Mouse (Mus musculus): ENCODE measurements around the gene Apol9a. TPM values are rescaled to one million over a fixed set of nuclear protein-coding genes. Genes with fewer than 3 reads are reported as not detected.

The Apol9a gene
- total RNA-seq, 2 experiments from 2014 or later, result 0.04 TPM; not detected in 1

GRCm38 (mm10) chr15:77379921-77380320 lies 31.0 kb downstream of the Apol9a start:
- ATAC-seq (ENCODE audit: poor library complexity, severe bottlenecking), result no peak

- ATAC-seq (ENCODE audit: poor library complexity, severe bottlenecking), result no peak
Measured at GRCm38 (mm10) chr15:77377419-77377818, 33.5 kb downstream of the Apol9a start.

GRCm38 (mm10) chr15:77376920-77377319 lies 34.0 kb downstream of the Apol9a start:
- ATAC-seq (ENCODE audit: poor library complexity, severe bottlenecking), result no peak

DNA sequence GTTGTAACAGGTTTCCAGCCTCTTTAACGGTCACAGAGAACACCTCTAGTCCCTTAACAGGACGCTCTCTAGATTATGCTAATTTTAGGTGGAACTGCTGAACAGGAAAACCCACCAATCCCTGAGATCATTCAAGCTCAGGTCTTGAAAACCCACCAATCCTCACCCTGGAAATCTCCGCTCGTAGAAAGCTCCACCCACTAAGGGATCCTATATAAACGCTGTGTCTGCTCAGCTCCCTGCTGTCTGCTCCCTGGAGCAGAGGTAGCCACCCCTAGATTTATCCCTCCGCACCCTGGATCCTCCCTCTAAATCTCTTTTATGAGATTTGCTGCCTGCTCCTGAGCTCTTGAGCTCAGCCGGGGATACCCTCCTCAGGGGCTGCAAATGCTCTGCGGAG lies 40.3 kb downstream of the Apol9a start:
- no peak for ATAC-seq (ENCODE audit: poor library complexity, severe bottlenecking)

GRCm38 (mm10) chr15:77369981-77370380 lies 41.0 kb downstream of the Apol9a start:
- ATAC-seq (ENCODE audit: poor library complexity, severe bottlenecking), result no peak

DNA sequence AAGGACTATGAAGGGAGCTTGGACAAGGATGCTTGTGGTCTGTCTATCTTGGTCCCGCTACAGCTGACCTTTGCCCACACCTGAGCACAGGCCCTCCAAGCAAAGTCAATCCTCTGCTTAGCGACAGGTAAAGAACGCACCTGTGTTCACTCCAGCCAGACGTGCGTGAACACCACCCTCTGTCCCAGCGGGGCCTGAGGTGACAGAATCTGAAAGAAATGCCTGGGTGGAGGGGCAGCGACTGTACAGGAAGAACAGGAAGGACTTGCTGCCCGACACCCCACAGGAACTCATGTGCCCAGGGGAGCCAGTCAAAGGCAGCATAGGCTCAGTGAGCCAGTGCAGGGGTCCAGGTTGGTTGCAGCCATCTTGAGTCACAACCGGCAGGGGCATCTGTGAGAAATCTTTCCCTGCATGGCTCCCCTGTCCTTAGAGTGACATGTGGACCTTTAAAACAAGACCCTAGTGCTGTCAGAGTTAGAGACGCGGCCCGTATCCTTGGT lies 42.1 kb downstream of the Apol9a start:
- no peak for ATAC-seq (ENCODE audit: poor library complexity, severe bottlenecking)

DNA sequence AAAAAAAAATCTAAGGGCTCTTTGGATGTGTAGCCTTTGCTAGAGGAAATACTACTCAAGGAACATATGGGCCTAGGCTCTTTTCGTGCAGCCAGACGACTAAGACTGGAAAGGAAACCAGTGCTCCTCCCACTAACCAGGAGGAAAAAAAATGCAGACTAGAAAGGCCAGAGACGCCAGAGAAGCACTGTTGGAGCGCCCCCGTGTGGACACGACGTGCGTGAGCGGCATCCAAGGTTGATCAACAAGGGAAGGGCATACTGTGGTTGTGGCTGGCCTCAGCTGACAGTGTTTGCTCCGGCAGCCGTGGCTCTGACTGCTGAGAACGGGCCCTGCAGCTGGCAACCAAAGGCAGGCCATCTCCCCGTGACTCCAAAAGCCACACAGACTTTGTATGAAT lies 42.8 kb downstream of the Apol9a start:
- ATAC-seq (ENCODE audit: poor library complexity, severe bottlenecking), result peak; percentile 88

- ATAC-seq (ENCODE audit: poor library complexity, severe bottlenecking), result no peak
Measured at GRCm38 (mm10) chr15:77367504-77367903, 43.4 kb downstream of the Apol9a start.

DNA sequence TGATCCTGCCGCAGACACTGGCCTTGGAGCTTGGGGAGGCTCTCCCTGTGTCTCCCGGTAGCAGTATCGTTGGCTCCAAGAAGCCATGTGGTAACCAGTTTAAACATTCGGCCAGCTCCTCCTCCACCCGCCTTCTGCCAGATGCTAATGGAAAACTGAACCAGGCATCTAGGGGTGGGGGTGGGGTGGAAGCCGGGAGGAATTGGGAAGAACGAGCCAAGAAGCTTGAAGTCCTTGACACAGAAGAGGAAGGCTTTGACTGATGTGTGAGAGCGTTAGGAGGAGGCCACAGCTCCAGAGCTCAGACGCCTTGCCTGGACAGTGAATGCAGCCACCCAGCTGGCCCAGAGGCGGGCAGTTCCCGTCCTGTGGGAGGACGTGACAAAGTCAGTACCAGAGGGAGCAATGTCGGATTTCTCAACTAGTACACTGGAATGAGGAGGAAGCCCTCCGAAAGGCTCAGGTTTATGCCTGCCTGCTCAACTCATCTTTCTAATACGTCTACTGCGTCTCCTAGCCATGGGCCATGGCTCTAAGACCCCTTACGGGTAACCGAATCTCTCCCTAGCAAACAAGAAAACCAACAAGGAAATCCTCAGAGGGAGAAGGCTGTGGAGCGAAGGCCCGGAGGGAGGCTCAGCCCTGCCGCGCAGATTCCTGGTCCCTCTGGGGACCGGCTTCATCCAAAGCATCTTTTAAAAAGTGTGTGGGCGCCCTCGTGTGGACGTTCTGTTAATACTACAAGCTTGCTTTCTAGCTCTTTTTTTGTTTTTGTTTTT lies 44.0 kb downstream of the Apol9a start:
- ATAC-seq (ENCODE audit: poor library complexity, severe bottlenecking), result no peak

- ATAC-seq (ENCODE audit: poor library complexity, severe bottlenecking), result no peak
Measured at GRCm38 (mm10) chr15:77365700-77366570, 45.0 kb downstream of the Apol9a start.

DNA sequence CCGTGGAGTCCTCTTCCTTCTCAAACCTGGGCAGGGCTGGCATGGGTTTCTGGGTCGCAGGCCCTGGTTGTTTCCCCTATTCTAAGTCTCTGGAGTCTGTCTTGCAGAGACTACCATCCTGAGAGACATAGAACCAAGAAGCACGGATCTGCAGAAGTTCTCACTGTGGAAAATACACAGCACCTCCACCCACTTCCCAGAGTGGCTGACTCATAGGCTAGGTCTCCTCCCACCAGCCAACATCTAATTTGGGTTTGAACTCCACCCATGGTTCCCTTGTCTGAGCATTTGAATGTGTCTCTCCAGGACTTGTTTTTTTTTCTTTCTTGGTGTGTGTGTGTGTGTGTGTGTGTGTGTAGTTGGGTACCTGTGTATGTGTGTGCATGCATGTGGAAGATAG lies 46.9 kb downstream of the Apol9a start:
- peak; percentile 48 for ATAC-seq (ENCODE audit: poor library complexity, severe bottlenecking)

- no peak for ATAC-seq (ENCODE audit: poor library complexity, severe bottlenecking)
Measured at GRCm38 (mm10) chr15:77363578-77363977, 47.4 kb downstream of the Apol9a start.

DNA sequence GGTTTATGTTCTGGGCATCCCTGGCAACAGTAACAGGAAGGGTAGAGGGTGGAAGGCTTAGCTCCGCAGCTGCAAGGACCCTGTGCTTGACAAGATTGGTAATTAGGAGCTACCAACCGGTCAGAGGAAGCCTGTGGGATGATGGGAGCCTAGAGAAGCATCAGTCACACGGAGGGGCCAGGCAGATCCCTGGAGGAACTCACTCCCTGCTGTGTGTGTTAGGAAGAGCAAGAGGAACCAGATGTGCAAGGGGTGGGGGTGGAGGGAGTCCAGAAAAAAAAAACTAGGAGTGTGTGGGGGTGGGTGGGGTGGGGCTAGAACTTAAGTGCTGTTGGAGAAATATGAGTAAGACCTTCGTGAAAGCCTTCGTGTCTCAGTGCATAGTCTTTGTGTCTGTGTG lies 48.0 kb downstream of the Apol9a start:
- ATAC-seq (ENCODE audit: poor library complexity, severe bottlenecking), result no peak

- ATAC-seq (ENCODE audit: poor library complexity, severe bottlenecking), result no peak
Measured at GRCm38 (mm10) chr15:77359905-77360304, 51.0 kb downstream of the Apol9a start.

DNA sequence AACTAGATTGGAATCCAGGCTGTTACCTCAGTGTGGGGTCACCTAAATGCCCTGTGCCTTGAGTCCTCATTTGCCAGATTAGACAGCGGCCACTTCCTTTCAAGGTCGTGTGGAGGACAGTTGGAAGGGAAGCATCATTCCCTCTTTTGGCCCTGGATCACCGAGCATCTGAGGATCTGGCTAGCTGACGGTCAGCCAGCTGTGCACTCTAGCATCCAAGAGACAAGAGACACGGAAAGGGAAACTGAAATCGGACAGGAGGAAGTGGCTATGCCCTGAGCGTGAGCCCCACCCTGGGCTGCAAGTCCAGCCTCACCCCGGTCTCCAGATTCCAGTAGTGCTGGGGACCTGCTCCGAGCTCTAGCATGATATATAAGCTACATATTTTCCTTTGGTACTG lies 51.4 kb downstream of the Apol9a start:
- peak; percentile 64; the same call in 1 of the 2 replicates for ATAC-seq (ENCODE audit: poor library complexity, severe bottlenecking)

DNA sequence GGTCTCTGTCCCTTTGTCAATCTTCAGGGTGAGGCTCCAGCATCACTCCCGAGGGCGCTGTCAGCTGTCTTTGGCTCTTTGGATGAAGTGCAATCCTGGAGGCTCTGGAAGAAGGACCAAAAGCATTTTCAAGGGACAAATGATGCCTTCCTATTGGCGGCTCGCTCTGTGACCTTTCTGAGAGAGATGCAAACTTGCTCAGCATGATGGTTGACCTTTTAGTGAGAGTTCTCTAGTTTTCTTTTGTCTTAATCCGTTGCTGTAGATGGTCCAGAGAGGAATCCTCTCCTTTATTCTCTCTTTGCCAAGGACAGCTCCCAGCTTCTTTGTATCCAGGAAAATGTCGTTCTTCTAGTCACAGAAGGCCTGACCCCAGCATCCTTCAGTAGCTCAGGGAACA lies 51.9 kb downstream of the Apol9a start:
- ATAC-seq (ENCODE audit: poor library complexity, severe bottlenecking), result no peak

DNA sequence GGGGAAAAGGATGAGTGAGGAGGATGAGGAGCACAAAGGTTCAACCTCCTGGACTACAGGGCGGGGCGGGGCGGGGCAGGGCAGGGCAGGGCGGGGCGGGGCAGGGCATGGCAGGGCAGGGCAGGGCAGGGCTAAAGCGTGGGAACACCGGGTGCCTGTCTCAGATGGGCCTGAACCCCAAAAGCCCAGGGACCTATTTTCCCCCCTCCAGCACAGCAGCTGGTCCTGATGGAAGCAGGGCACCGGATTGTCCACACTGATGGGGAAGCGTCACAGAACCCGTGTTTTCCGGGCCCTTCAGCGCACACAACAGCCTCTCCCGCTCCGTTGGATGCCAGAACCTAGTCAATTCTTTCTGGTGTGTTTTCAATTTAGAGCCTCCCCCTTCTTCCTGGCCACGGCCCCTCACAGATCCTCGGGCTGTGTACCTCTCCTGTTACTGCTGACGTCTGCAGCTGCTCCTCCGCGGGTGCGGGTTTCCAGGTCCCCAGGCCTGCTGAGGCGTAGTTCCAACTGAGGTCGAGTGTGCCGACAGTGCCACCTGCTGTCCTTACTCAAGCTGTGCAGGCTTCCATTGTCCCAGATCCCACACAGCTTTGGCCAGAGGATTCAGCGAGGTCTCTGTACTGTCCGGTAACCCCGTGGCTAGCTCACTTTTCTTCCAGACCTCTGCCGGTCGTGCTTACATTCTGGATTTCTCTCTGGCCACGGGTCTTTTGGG lies 52.5 kb downstream of the Apol9a start:
- ATAC-seq (ENCODE audit: poor library complexity, severe bottlenecking), result peak; percentile 86

GRCm38 (mm10) chr15:77356248-77356810 lies 54.6 kb downstream of the Apol9a start:
- ATAC-seq (ENCODE audit: poor library complexity, severe bottlenecking), result no peak

GRCm38 (mm10) chr15:77354848-77355551 lies 55.9 kb downstream of the Apol9a start:
- no peak for ATAC-seq (ENCODE audit: poor library complexity, severe bottlenecking)

GRCm38 (mm10) chr15:77354496-77354847 lies 56.5 kb downstream of the Apol9a start:
- ATAC-seq (ENCODE audit: poor library complexity, severe bottlenecking), result no peak
